Mouse (Mus musculus) heart, adult 18-20 months (tissue): ENCODE data around the gene Soga1. TPM values are rescaled to one million over a fixed set of nuclear protein-coding genes. Genes with fewer than 3 reads are reported as not detected.

ENCODE experiments used
- DNase-seq, 2 experiments: peaks; one replicate each; pipeline ENCODE4 v3.0.0; 2021 to 2022; ENCODE audit warnings: mixed read lengths in 1 of 2
- total RNA-seq, 2 experiments: library from RNA; stranded (reverse); gene quantifications; 2 replicates each; pipeline ENCODE4 v1.2.3; 2021

Soga1 gene
- total RNA-seq, 2 experiments from 2014 or later, result 10.4 to 11.0 TPM

GRCm38 (mm10) chr2:157079701-157080180 lies 687 bp upstream of the Soga1 start:
- no peak for DNase-seq

DNA sequence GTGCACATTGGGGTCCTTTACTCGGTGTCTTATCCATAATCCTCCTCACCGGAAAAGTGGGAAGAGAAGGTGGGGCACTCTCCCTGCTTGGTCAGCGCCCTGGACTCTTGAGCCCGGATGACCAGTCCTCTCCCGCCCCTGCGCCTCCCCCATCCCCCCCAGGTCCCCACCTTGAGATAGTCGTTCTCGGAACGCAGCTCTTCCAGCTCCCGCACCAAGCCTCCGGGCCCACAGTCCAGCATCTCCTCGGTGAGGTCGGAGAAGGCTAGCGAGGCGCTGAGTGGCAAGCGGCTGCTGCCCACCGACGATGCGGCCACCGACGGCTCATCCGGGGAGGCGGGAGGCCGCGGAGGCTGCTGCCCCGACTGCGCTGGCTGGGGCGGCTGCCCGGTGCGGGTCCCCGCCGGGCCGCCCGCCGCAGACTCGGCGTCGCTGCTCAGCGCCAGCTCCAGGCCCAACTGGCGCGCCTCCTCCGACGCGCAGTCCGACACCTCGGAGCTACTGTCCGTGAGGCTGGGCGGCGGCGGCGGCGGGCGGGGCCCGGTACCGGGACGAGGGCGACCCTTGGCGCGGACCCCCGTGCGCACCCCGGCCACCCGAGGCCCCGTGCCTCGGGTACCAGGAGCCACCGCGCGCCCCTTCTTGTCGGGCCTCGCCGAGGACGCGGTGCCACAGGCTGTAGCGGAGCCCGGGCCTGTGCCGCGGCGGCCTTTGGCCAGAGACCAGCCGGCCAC lies 828 bp downstream of the Soga1 start:
- no peak for DNase-seq

DNA sequence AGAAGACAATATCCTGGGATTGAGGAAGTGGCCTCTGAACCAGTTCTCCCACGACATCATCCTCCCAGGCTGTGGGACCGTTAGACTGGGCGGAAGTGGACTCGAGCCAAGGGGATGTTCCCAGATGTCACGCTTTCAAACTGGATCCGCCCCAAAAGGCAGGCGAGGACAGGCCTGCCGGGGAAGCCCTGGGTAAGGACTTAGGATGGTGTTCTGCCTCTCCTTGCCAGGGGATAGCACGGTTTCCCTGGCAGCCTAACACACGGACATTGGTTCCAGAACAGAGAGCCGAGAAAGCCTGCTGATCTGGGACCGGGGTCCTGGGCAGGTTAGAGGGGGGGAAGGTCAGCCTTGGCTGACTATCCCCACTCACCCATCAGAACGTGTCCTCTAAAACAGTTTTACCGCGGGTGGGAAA lies 1.4 kb downstream of the Soga1 start:
- peak; percentile 94 to 96 for DNase-seq

DNA sequence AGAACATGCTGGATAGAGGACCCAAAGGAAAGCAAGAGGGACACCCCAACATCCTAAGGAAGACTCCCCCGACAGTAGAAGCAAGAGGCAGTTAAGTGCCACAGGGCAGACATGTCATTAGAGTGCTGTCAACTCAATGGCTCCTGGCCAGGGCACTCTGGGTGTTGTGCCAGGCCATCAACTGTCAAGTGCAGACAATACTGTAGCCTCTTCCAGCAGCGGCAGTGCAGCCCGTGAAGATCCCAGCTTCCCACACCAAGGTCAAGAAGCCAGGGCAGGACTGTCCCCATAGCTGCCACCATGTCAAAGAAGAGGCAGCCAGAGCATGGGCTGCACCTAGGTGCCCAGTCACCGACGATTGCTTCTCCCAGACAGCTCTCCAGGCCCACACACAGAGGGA lies 1.9 kb downstream of the Soga1 start:
- peak in 1 of 2 experiments; percentile 58 for DNase-seq

DNA sequence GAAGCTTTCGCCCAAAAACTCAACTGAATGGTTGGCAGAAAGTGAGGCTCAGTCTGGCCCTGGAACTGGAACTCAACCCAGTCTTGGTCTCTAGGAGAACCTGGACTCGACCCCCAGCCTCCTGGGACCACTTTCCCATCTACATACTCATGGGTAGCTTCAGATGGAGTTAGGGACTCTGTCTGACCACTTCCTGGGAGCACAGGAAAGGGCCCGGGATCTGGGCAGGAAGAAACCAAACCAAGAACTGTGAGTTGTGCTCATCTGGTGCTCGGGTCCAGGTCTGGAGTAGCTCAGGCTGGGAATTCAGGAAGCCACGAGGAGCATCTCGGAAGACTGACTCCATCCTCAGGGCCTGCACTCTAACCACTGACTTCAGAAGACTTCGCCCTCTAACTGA lies 2.5 kb downstream of the Soga1 start:
- DNase-seq, result no peak

DNA sequence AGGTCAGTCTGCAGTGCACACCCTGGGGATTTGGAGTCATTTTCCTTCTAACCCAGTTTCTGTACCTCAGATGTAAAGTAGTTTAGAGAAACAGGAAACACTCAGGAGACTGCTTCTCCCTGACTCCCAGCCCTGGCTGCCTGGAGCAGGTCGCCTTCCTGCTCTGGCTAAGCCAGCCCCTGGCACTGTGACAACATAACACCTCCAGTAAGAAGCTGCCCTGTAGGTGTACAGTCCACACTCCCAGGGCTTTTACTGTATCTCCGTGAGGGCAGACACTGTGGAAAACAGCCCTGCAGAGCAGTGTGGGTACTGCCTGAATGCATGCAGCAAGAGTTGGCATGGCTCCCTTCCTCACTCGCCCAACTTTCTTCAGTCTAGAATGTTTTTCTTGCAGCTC lies 3.4 kb downstream of the Soga1 start:
- DNase-seq, result peak; percentile 64 to 83

DNA sequence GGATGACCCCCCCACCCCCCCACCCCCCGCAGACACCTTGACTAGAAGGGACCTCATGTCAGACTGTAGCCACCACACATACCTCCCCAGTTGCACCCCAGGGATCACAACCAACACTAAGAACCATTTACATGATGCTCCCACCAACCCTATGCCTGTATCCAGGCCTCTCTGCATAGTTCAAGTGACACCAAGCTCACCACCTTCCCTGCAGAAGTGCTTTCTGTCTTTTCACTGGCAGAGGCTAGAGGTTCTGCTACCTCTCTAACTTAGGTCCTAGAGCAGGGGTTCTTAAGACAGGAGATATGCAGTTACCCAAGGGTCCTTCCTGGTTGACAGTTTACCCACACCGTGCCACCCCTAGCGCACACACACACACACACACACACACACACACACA lies 3.8 kb downstream of the Soga1 start:
- no peak for DNase-seq

- DNase-seq, result peak; percentile 25 to 48
Measured at GRCm38 (mm10) chr2:157074772-157075171, 4.3 kb downstream of the Soga1 start.

DNA sequence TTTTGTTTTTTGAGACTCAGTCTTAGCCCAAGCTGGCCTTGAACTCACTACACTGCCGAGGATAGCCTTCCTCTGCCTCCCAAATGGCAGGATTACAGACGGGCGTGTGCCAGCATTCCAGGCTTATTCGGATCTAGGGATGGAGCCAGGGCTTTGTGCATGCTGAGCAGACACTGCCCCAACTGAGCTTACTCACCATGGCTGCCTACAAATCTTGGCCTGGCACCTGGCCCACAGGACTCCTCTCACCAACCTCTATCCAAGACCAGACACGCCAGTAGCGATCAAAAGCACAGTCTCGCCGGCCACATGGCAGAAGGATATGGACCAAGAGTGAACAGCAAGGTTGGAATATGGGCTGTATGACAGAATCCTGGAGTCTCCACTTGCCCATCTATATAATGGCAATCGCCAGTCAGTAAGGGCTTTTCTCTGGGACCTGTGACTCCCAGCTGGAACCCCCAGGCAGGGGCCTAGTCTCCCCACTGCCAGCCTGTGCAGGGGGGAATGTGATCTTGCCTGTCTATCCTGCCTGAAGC lies 4.8 kb downstream of the Soga1 start:
- DNase-seq, result peak in 1 of 2 experiments; percentile 30

GRCm38 (mm10) chr2:157073378-157074052 lies 5.5 kb downstream of the Soga1 start:
- peak in 1 of 2 experiments; percentile 20 for DNase-seq

DNA sequence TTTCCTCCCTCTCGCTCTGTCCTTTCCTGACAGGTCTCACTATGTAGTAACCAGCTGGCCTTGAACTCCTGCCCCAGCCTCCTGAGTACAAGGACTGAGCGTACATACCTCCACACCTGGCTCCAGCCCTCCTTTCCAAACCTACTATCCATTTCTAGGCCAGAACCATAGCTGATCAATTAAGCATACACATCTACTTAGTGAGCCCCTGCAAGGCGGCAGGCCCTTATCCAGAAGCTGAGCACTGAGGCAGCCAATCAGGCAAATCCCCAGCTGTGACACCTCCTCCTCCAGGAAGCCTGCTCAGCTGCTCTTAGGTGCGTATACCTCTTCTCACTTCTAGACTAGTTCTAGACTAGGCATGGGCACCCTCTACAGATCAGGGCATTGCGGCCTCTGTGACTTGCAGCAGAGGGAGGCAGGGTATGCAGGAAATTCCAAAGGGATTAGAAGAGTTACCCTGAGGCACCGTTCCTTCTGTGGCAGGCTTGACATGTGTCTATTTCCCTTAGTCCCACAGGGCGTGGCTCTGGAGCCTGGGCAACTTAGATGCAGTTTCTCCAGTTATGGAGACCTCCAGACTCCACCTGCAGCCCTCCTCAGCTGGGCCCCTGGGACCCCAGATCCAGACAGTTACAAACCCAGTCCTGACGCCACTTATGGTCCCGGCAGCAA lies 6.6 kb downstream of the Soga1 start:
- DNase-seq, result peak in 1 of 2 experiments; percentile 30

- peak; percentile 79 to 87 for DNase-seq
Measured at GRCm38 (mm10) chr2:157071556-157071955, 7.5 kb downstream of the Soga1 start.

DNA sequence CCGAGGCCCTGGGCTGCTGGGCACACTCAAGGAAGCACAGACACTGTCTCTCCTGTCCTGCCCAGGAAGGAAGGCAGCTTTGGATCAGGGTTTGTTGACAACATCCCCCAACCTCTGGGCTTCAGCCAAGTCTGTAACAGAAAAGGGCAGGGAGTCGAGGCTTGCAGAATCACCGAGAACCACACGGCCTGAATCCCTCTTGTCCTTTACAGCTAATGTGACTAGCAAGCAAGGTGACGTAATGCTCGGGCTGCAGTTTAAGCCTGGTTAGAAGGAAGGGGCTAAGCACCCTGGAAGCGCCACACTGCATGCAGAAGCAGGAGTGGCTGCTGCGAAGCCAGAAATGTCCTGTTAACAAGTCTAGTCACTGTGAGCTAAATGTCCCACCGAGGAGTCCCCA lies 8.7 kb downstream of the Soga1 start:
- peak; percentile 70 to 73 for DNase-seq

GRCm38 (mm10) chr2:157069755-157070315 lies 9.2 kb downstream of the Soga1 start:
- DNase-seq, result peak in 1 of 2 experiments; percentile 49

DNA sequence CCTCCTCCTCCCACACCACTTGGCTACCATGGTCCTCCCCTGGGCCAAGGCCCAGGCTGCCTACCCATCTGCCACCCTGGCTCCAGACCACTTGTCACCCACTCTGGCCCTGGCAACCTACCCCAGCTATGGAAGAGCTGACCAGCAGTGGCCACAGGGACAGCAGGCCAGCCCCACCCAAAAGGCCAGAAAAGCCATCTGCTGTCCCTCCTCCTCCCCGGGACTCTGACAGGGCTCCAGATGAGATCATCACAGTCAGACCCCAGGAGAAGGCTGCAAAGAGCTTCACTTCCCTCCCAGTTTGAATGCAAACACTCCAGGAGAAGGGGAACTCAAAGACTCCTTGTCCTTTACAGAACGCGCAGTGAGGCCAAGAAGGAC lies 9.7 kb downstream of the Soga1 start:
- peak; percentile 47 to 75 for DNase-seq

DNA sequence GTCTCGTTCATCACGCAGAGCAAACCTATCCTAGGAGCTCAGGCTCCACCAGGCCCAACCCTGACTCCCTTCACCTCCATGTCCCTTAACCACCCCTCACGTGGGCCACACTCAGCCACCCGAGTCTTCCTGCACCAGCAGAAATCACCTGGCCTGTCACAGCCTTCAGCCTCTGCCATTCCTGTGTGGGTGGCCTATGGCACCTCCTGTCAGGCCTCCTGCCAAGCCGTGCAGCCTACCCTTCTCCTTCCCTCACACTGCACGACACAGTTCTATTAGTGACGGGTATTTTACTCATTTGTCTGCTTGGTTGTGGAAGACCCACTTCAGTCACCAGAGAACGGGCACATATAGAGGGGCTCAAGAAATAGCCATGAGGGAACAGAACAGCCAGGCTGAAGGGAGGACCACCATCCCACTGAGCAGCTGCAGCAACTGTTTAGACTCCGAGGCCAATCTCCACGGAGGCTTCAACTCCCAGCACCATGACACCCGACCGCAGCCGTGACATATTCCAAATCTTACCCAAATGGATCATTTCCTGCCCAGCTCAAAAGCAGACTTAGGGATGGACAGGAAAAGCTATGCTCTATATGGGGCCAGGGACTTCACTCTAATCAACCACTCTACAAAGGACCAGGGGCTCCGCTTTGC lies 10.2 kb downstream of the Soga1 start:
- DNase-seq, result no peak

GRCm38 (mm10) chr2:157066731-157067430 lies 12.2 kb downstream of the Soga1 start:
- peak in 1 of 2 experiments; percentile 16 for DNase-seq

DNA sequence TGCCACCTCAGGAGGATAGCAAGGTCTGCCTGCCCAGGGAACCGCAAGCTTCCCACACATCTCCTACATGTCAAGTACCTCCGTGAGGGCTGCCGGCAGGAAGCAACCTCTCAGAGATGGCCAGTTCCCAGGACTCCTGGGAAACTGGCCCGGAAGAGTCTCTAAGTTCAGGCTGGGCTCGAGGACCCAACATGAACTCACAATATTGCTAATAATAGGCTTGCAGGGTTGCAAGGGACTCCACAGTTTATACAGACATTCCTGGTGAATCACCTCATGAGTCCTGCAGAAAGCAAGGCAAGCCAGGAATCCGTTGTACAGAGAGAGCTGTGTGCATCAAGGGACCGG lies 13.2 kb downstream of the Soga1 start:
- DNase-seq, result peak; percentile 48 to 60

- DNase-seq, result peak; percentile 56 to 70
Measured at GRCm38 (mm10) chr2:157064978-157065878, 13.8 kb downstream of the Soga1 start.

DNA sequence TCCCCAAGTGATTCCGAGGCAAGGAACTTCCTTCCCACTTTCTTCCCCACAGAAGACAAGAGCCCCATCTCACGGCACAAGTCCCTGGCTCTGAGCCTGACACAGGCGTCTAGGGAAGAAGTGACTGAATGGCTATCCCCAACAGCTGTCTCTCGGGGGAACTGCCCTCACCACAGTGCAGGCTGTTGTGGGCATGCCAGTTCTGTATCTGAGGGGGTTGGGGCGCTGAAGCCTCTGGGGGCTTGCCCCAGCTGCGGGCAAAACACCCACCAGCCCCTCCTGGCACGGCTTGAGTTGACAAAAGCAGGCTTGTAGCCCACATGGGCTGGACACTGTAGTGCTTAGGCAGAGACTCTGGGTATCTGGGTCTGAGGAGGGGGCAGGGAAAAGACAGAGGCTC lies 14.9 kb downstream of the Soga1 start:
- DNase-seq, result peak; percentile 42 to 73
